Mouse (Mus musculus): ENCODE measurements around the gene Col15a1. TPM values are rescaled to one million over a fixed set of nuclear protein-coding genes. Genes with fewer than 3 reads are reported as not detected.

Gene Col15a1
- polyA plus RNA-seq, 1 experiment, result 15.7 TPM

GRCm38 (mm10) chr4:47209466-47209865 lies 1.5 kb downstream of the Col15a1 start:
- 0 out of 2 replicates have a peak overlapping the region, but pooled peaks have one; percentile 17 for H3K4me3 ChIP-seq (ENCODE audit: low read depth, low read length)
- H3K27ac ChIP-seq (ENCODE audit: insufficient read depth, low read depth, low read length), result no peak overlapping the region
- 56% methylated on average over 7 of the region's 7 CpGs for WGBS
- peaks cover 10% of the 10 kb centered on the region for H3K27me3 ChIP-seq (ENCODE audit: control insufficient read depth, insufficient read depth, low read length)
- TF ChIP-seq CTCF (IDR thresholded peaks at IDR 0.05; ENCODE audit: extremely low read depth, insufficient read length, insufficient replicate concordance, low read depth, low read length) (no peak), POLR2A (IDR thresholded peaks at IDR 0.05; ENCODE audit: low read depth, low read length) (no peak)
- H3K36me3 ChIP-seq (ENCODE audit: control insufficient read depth, insufficient read depth, low read length), result no peaks in the 10 kb centered on the region
- H3K4me1 ChIP-seq (ENCODE audit: control insufficient read depth, insufficient read depth, insufficient read length, low read length), result no peaks in the 10 kb centered on the region

DNA sequence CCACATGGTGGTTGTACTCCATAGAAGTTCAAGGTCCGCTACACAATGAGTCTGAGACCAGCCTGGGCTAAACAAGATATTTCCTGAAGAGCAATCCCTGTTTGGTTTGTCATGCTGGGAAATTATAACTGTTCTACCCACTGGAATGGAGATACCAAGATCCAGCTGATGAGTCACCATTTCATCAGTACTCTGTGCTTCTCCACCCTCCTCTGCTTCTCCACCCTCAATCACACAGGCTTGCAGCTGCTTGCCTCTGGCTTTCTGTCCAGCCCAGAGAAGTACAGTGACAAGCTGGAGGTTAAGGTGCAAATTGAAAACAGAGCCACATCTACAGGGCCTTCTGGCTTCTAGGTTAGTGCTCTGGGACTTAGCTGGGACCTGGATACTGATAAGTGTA lies 10.9 kb downstream of the Col15a1 start:
- Histone ChIP-seq H3K4me3 (ENCODE audit: low read depth, low read length) (no peak overlapping the region), H3K27ac (ENCODE audit: insufficient read depth, low read depth, low read length) (no peak overlapping the region), H3K36me3 (ENCODE audit: control insufficient read depth, insufficient read depth, low read length) (no peaks in the 10 kb centered on the region), H3K27me3 (ENCODE audit: control insufficient read depth, insufficient read depth, low read length) (no peaks in the 10 kb centered on the region), H3K4me1 (ENCODE audit: control insufficient read depth, insufficient read depth, insufficient read length, low read length) (no peaks in the 10 kb centered on the region)
- TF ChIP-seq CTCF (IDR thresholded peaks at IDR 0.05; ENCODE audit: extremely low read depth, insufficient read length, insufficient replicate concordance, low read depth, low read length) (no peak), POLR2A (IDR thresholded peaks at IDR 0.05; ENCODE audit: low read depth, low read length) (no peak)
- 79% methylated on average over 1 of the region's 1 CpGs for WGBS

GRCm38 (mm10) chr4:47219393-47219792 lies 11.4 kb downstream of the Col15a1 start:
- Histone ChIP-seq H3K4me3 (ENCODE audit: low read depth, low read length) (no peak overlapping the region), H3K36me3 (ENCODE audit: control insufficient read depth, insufficient read depth, low read length) (no peaks in the 10 kb centered on the region), H3K4me1 (ENCODE audit: control insufficient read depth, insufficient read depth, insufficient read length, low read length) (no peaks in the 10 kb centered on the region), H3K27me3 (ENCODE audit: control insufficient read depth, insufficient read depth, low read length) (no peaks in the 10 kb centered on the region), H3K27ac (ENCODE audit: insufficient read depth, low read depth, low read length) (no peak overlapping the region)
- TF ChIP-seq CTCF (IDR thresholded peaks at IDR 0.05; ENCODE audit: extremely low read depth, insufficient read length, insufficient replicate concordance, low read depth, low read length), result no peak
- TF ChIP-seq POLR2A (IDR thresholded peaks at IDR 0.05; ENCODE audit: low read depth, low read length), result no peak
- WGBS, result 81% methylated on average over 10 of the region's 10 CpGs

DNA sequence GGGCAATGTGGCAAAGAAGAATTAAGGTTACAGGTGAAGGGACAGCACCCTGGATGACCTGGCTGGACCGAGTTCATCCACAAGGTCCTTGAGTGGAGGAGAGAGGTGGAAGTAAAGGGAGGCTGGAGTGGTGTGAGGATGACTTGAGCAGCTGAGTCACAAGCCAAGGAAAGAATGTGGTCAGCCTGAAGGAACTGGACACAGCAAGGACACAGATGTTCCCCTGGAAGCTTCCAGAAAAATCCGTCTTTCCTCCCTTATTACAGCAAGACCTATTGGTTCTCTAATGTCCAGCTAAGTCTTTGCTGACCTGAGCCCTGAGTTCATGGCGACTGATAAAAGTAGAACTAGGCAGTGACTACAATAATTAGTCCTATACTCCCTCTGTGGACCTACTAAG lies 12.6 kb downstream of the Col15a1 start:
- no peaks in the 10 kb centered on the region for H3K4me1 ChIP-seq (ENCODE audit: control insufficient read depth, insufficient read depth, insufficient read length, low read length)
- TF ChIP-seq POLR2A (IDR thresholded peaks at IDR 0.05; ENCODE audit: low read depth, low read length), result no peak
- no peak for TF ChIP-seq CTCF (IDR thresholded peaks at IDR 0.05; ENCODE audit: extremely low read depth, insufficient read length, insufficient replicate concordance, low read depth, low read length)
- WGBS, result 74% methylated on average over 3 of the region's 3 CpGs

GRCm38 (mm10) chr4:47222146-47222545 lies 14.2 kb downstream of the Col15a1 start:
- 66% methylated on average over 3 of the region's 3 CpGs for WGBS
- Histone ChIP-seq H3K27ac (ENCODE audit: insufficient read depth, low read depth, low read length) (no peak overlapping the region), H3K4me3 (ENCODE audit: low read depth, low read length) (no peak overlapping the region), H3K4me1 (ENCODE audit: control insufficient read depth, insufficient read depth, insufficient read length, low read length) (no peaks in the 10 kb centered on the region), H3K27me3 (ENCODE audit: control insufficient read depth, insufficient read depth, low read length) (no peaks in the 10 kb centered on the region), H3K36me3 (ENCODE audit: control insufficient read depth, insufficient read depth, low read length) (no peaks in the 10 kb centered on the region)
- no peak for TF ChIP-seq POLR2A (IDR thresholded peaks at IDR 0.05; ENCODE audit: low read depth, low read length)
- no peak for TF ChIP-seq CTCF (IDR thresholded peaks at IDR 0.05; ENCODE audit: extremely low read depth, insufficient read length, insufficient replicate concordance, low read depth, low read length)

More for the DNA sequence above, 12.6 kb downstream of the Col15a1 start:
- Histone ChIP-seq H3K36me3 (ENCODE audit: control insufficient read depth, insufficient read depth, low read length) (no peaks in the 10 kb centered on the region), H3K27ac (ENCODE audit: insufficient read depth, low read depth, low read length) (no peak overlapping the region), H3K27me3 (ENCODE audit: control insufficient read depth, insufficient read depth, low read length) (no peaks in the 10 kb centered on the region), H3K4me3 (ENCODE audit: low read depth, low read length) (no peak overlapping the region)

GRCm38 (mm10) chr4:47225920-47226319 lies 18.0 kb downstream of the Col15a1 start:
- no peak for TF ChIP-seq CTCF (IDR thresholded peaks at IDR 0.05; ENCODE audit: extremely low read depth, insufficient read length, insufficient replicate concordance, low read depth, low read length)
- TF ChIP-seq POLR2A (IDR thresholded peaks at IDR 0.05; ENCODE audit: low read depth, low read length), result no peak
- Histone ChIP-seq H3K4me3 (ENCODE audit: low read depth, low read length) (no peak overlapping the region), H3K4me1 (ENCODE audit: control insufficient read depth, insufficient read depth, insufficient read length, low read length) (no peaks in the 10 kb centered on the region; the same call in 1 of the 2 replicates), H3K27ac (ENCODE audit: insufficient read depth, low read depth, low read length) (no peak overlapping the region), H3K27me3 (ENCODE audit: control insufficient read depth, insufficient read depth, low read length) (no peaks in the 10 kb centered on the region), H3K36me3 (ENCODE audit: control insufficient read depth, insufficient read depth, low read length) (no peaks in the 10 kb centered on the region)
- WGBS, result 69% methylated on average over 6 of the region's 6 CpGs

GRCm38 (mm10) chr4:47227101-47227500 lies 19.1 kb downstream of the Col15a1 start:
- no peaks in the 10 kb centered on the region for H3K36me3 ChIP-seq (ENCODE audit: control insufficient read depth, insufficient read depth, low read length)
- WGBS, result 70% methylated on average over 4 of the region's 4 CpGs
- no peak overlapping the region for H3K27ac ChIP-seq (ENCODE audit: insufficient read depth, low read depth, low read length)
- TF ChIP-seq CTCF (IDR thresholded peaks at IDR 0.05; ENCODE audit: extremely low read depth, insufficient read length, insufficient replicate concordance, low read depth, low read length) (no peak), POLR2A (IDR thresholded peaks at IDR 0.05; ENCODE audit: low read depth, low read length) (no peak)
- no peaks in the 10 kb centered on the region for H3K27me3 ChIP-seq (ENCODE audit: control insufficient read depth, insufficient read depth, low read length)
- no peak overlapping the region for H3K4me3 ChIP-seq (ENCODE audit: low read depth, low read length)
- no peaks in the 10 kb centered on the region; the same call in 1 of the 2 replicates for H3K4me1 ChIP-seq (ENCODE audit: control insufficient read depth, insufficient read depth, insufficient read length, low read length)
